Mouse (Mus musculus): ENCODE measurements around the gene Spata25. TPM values are rescaled to one million over a fixed set of nuclear protein-coding genes. Genes with fewer than 3 reads are reported as not detected.

The Spata25 gene
- polyA plus RNA-seq, 1 experiment = 0.25 TPM

DNA sequence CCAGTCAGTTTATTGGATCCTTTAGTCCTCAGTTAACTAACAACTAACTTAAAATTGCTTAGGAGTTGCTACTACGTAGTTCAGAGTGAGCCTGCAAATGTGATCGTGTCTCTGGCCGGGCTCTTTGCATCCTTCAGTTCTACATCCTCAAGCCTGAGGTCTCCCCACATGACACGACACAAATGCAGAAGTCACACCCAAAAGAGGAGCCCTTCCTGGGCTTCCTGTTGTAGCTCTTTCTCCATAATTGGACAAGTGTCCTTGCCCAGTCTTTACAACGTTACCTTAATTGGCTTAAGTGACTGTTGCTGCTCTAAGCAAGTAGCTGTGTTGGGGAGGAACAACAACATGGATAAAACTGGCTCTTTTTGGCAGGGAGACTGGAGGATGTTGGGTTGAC lies 13.0 kb downstream of the Spata25 start:
- no peak for DNase-seq
- TF ChIP-seq CTCF (IDR thresholded peaks at IDR 0.05; ENCODE audit: borderline replicate concordance, insufficient read depth, low read depth, low read length) (no peak), POLR2A (IDR thresholded peaks at IDR 0.05; ENCODE audit: borderline replicate concordance, insufficient read depth, low read length) (no peak)
- Histone ChIP-seq H3K4me1 (ENCODE audit: control insufficient read depth, insufficient read depth, low read length) (no peaks in the 10 kb centered on the region), H3K27me3 (ENCODE audit: control insufficient read depth, insufficient read depth, low read length) (no peaks in the 10 kb centered on the region), H3K27ac (ENCODE audit: insufficient read depth, low read length) (no peak overlapping the region), H3K4me3 (replicated peaks; ENCODE audit: insufficient read depth, low read depth, low read length) (no peak overlapping the region)
- 90% methylated on average over 5 of the region's 5 CpGs for WGBS

DNA sequence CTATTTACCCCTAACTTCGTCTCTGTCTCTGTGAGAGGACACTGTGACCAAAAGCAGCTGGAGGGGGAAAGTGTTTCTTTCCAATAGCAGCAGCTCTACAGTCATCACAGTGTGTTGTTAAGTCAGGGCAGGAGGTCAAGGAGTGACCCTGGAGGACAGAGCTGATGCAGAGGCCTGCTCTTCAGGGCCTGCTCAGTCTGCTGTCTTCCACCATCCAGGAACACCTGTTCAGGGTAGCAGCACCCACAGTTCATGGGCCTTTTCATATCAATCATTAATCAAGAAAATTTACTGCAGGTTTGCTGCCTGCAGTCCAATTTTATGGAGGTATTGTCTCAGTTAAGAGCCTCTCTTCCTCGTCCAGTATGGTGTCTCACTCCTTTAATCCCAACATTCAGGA lies 14.8 kb downstream of the Spata25 start:
- Histone ChIP-seq H3K4me3 (replicated peaks; ENCODE audit: insufficient read depth, low read depth, low read length) (no peak overlapping the region), H3K4me1 (ENCODE audit: control insufficient read depth, insufficient read depth, low read length) (no peaks in the 10 kb centered on the region), H3K27me3 (ENCODE audit: control insufficient read depth, insufficient read depth, low read length) (no peaks in the 10 kb centered on the region), H3K27ac (ENCODE audit: insufficient read depth, low read length) (no peak overlapping the region)
- no peak for DNase-seq
- 57% methylated on average over 2 of the region's 2 CpGs for WGBS
- no peak for TF ChIP-seq POLR2A (IDR thresholded peaks at IDR 0.05; ENCODE audit: borderline replicate concordance, insufficient read depth, low read length)
- no peak for TF ChIP-seq CTCF (IDR thresholded peaks at IDR 0.05; ENCODE audit: borderline replicate concordance, insufficient read depth, low read depth, low read length)

DNA sequence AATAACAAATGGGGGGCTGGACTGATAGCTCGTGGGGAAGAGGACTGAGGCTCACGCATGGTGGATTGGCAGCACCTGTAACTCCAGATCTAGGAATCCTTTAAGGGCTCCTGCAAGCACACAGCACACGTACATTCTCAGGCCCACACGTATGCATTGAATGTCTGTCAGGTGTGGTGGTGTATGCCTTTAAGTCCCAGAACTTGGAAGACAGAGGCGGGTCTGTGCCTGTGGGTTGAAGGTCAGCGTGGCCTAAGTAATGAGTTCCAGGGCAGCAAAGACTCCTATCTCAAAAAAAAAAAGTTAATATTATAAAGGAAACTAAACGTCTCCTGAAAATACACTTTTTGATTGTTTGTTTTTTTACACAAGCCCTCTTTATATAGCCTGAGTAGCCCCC lies 21.7 kb downstream of the Spata25 start:
- no peak for DNase-seq
- TF ChIP-seq CTCF (IDR thresholded peaks at IDR 0.05; ENCODE audit: borderline replicate concordance, insufficient read depth, low read depth, low read length) = no peak
- no peak for TF ChIP-seq POLR2A (IDR thresholded peaks at IDR 0.05; ENCODE audit: borderline replicate concordance, insufficient read depth, low read length)
- H3K27me3 ChIP-seq (ENCODE audit: control insufficient read depth, insufficient read depth, low read length) = no peaks in the 10 kb centered on the region
- no peak overlapping the region for H3K4me3 ChIP-seq (replicated peaks; ENCODE audit: insufficient read depth, low read depth, low read length)
- no peak overlapping the region for H3K27ac ChIP-seq (ENCODE audit: insufficient read depth, low read length)
- 88% methylated on average over 7 of the region's 7 CpGs for WGBS
- H3K4me1 ChIP-seq (ENCODE audit: control insufficient read depth, insufficient read depth, low read length) = peaks cover 5% of the 10 kb centered on the region; the same call in 1 of the 2 replicates

DNA sequence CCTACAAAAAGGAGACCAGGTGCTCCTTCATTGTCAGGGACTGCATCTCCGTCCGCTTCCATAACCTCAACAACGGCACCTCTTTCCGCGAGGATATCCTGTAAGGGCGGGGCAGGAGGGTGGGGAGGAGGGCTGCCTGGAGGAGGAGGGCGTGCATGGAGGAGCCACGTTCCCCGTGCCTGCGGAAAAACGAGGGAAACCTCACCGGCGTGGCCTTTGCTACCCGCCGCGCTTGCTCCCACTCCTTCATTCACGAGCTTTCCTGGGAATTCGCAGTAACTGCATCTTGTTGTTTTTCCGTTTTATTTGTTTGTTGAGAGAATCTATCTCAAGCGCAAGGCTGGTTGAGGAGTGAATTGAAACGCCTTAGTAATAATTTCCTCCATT lies 23.0 kb downstream of the Spata25 start:
- Histone ChIP-seq H3K27me3 (ENCODE audit: control insufficient read depth, insufficient read depth, low read length) (no peaks in the 10 kb centered on the region), H3K4me1 (ENCODE audit: control insufficient read depth, insufficient read depth, low read length) (peaks cover 5% of the 10 kb centered on the region; the same call in 1 of the 2 replicates), H3K4me3 (replicated peaks; ENCODE audit: insufficient read depth, low read depth, low read length) (peak overlapping the region; percentile 79), H3K27ac (ENCODE audit: insufficient read depth, low read length) (peak overlapping the region; percentile 50)
- TF ChIP-seq CTCF (IDR thresholded peaks at IDR 0.05; ENCODE audit: borderline replicate concordance, insufficient read depth, low read depth, low read length) (no peak), POLR2A (IDR thresholded peaks at IDR 0.05; ENCODE audit: borderline replicate concordance, insufficient read depth, low read length) (no peak)
- WGBS = under 1% methylated on average over 21 of the region's 21 CpGs
- no peak for DNase-seq

DNA sequence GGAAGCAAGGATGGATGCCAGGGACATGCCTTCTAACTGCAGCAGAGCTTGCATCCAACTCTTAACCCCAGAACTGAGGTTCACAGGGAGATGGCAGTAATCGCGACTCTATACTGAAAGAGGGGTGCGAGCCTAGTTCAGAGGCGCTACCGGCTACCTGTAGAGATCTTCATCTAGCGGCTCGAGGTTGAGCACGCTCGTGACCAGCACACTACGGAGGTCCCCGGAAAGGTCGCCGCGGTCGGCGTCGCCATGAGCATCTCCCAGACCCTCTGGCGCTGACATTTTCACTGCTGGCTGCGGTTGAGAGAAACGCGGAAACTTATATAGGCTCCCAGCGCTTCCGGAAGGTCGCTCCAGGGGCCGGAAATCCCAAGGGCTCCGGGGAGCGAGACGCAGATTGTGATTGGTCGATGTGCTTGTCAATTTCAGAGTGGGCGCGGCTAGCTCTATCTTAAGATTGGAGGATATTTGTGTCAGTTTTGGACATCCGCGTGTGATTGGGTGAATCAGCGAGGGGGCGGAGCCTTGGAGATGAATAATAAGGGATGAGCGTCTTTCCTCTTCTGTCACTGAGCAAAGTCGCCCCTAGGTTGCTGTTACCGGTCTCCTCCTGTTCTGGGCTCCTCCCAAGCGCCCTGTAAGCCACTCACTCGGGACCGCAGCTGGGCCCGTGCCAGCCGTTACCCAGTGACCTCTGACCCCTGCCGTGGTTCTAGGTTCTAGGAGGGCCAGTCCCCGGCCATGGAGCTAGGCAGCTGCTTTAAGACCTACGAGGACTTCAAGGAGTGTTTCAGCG lies 23.6 kb downstream of the Spata25 start, which contains the start of the genes Acot8 and Zswim3:
TSS of gene Acot8 (minus strand) at position 350 of the 799 bp plus-strand sequence.
TSS of gene Zswim3 (plus strand) at position 566 of the 799 bp plus-strand sequence.
- Histone ChIP-seq H3K27ac (ENCODE audit: insufficient read depth, low read length) (peak within 1 kb of the TSS; percentile 50), H3K4me3 (replicated peaks; ENCODE audit: insufficient read depth, low read depth, low read length) (peak within 1 kb of the TSS; percentile 88), H3K27me3 (ENCODE audit: control insufficient read depth, insufficient read depth, low read length) (no peaks in the 10 kb centered on the region), H3K4me1 (ENCODE audit: control insufficient read depth, insufficient read depth, low read length) (peaks cover 5% of the 10 kb centered on the region; the same call in 1 of the 2 replicates)
- peak; percentile 98 to 100 for DNase-seq
- under 1% methylated on average over 47 of the region's 47 CpGs for WGBS
- TF ChIP-seq POLR2A (IDR thresholded peaks at IDR 0.05; ENCODE audit: borderline replicate concordance, insufficient read depth, low read length) = peak; percentile 95
- no peak for TF ChIP-seq CTCF (IDR thresholded peaks at IDR 0.05; ENCODE audit: borderline replicate concordance, insufficient read depth, low read depth, low read length)

DNA sequence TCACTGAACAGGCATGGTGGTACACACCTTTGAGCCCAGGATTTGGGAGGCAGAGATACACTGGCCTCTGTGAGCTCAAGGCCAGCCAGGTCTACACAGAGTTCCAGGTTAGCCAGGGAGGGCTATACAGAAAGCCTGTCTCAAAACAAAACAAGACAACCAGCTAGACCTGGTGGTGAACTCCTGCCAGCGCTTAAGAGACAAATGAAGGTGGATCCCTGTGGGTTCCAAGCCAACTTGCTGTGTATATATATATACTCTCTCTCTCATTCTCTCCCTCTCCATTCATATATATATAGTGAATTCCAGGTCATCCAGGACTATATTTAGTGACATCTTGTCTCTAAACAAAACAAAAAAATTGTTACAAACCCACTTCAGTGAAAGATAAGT lies 24.4 kb downstream of the Spata25 start:
- Histone ChIP-seq H3K4me1 (ENCODE audit: control insufficient read depth, insufficient read depth, low read length) (peaks cover 5% of the 10 kb centered on the region; the same call in 1 of the 2 replicates), H3K4me3 (replicated peaks; ENCODE audit: insufficient read depth, low read depth, low read length) (peak overlapping the region; percentile 88), H3K27ac (ENCODE audit: insufficient read depth, low read length) (no peak overlapping the region), H3K27me3 (ENCODE audit: control insufficient read depth, insufficient read depth, low read length) (no peaks in the 10 kb centered on the region)
- TF ChIP-seq CTCF (IDR thresholded peaks at IDR 0.05; ENCODE audit: borderline replicate concordance, insufficient read depth, low read depth, low read length) = no peak
- TF ChIP-seq POLR2A (IDR thresholded peaks at IDR 0.05; ENCODE audit: borderline replicate concordance, insufficient read depth, low read length) = no peak
- DNase-seq = no peak
- 33% methylated on average over 1 of the region's 1 CpGs for WGBS

DNA sequence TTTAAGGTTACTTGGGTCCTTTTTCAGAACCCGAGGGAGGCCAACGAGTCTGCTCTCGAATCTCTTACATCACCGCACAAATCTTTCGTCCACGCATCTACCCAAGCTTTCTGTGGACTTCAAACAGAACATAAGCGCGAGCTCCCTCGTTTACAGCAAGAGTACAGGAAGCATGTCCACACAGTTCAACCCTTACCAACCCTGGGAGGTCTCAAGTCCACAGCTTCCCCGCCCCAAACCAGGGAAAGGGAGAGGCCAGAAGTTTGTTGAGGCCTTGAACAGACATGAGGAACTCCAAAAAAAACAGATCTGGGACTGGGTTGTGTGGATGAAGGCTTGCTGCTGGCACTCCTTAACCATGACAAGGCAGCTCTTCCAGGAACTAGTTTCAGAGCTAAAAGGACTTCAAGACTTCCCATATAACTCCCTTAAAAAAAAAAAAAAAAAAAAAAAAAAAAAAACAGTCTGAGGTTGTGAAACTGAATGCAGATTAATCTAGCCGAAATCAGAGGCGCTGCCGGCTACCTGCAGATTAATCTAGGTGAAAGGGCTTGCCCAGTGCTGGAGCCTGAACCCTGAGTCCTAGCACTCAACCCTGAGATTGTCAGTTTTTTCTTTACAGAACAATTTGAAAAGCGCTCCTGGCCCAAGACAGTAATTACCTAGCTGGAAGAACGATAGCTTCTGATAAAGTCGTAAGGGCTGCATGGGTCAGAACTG lies 25.0 kb downstream of the Spata25 start:
- Histone ChIP-seq H3K27ac (ENCODE audit: insufficient read depth, low read length) (no peak overlapping the region), H3K4me3 (replicated peaks; ENCODE audit: insufficient read depth, low read depth, low read length) (peak overlapping the region; percentile 28), H3K4me1 (ENCODE audit: control insufficient read depth, insufficient read depth, low read length) (peaks cover 5% of the 10 kb centered on the region; the same call in 1 of the 2 replicates), H3K27me3 (ENCODE audit: control insufficient read depth, insufficient read depth, low read length) (no peaks in the 10 kb centered on the region)
- WGBS = 89% methylated on average over 16 of the region's 16 CpGs
- no peak for DNase-seq
- TF ChIP-seq CTCF (IDR thresholded peaks at IDR 0.05; ENCODE audit: borderline replicate concordance, insufficient read depth, low read depth, low read length) (no peak), POLR2A (IDR thresholded peaks at IDR 0.05; ENCODE audit: borderline replicate concordance, insufficient read depth, low read length) (no peak)

All from cerebellum, adult 2 months (tissue).